Mouse (Mus musculus) right cerebral cortex, adult 2 months (tissue): ENCODE measurements at regions not wholly inside any gene's neighbourhood (a gene's known extent, or its start where the extent isn't known, plus 50 kb on each side); places are given as distances from the start of the nearest gene placed in this dataset.

Source experiments
- DNase-seq, 2 experiments: peaks; one replicate each; pipeline ENCODE4 v3.0.0; 2021 to 2022; ENCODE audit warnings: low spot score in 2 of 2

GRCm38 (mm10) chr10:70336741-70337140 lies 91.8 kb downstream of the Slc16a9 start:
- DNase-seq = no peak

- DNase-seq = no peak
Observed at GRCm38 (mm10) chr10:70359421-70359820, 80.9 kb upstream of the Fam13c start.

GRCm38 (mm10) chr10:70359834-70360233 lies 80.4 kb upstream of the Fam13c start:
- no peak for DNase-seq

GRCm38 (mm10) chr10:70363054-70363453 lies 77.2 kb upstream of the Fam13c start:
- peak in 1 of 2 experiments; percentile 30 for DNase-seq

- no peak for DNase-seq
Observed at GRCm38 (mm10) chr10:70364218-70364975, 75.9 kb upstream of the Fam13c start.

- DNase-seq = no peak
Observed at GRCm38 (mm10) chr10:70364976-70365345, 75.3 kb upstream of the Fam13c start.

GRCm38 (mm10) chr10:70365504-70365903 lies 74.8 kb upstream of the Fam13c start:
- no peak for DNase-seq

- DNase-seq = no peak
Observed at GRCm38 (mm10) chr10:70367866-70368265, 72.4 kb upstream of the Fam13c start.

GRCm38 (mm10) chr10:70368685-70369084 lies 71.6 kb upstream of the Fam13c start:
- peak; percentile 63 to 80 for DNase-seq

- DNase-seq = peak; percentile 27
Observed at GRCm38 (mm10) chr10:70372411-70373136, 67.7 kb upstream of the Fam13c start.

GRCm38 (mm10) chr10:70373207-70373606 lies 67.1 kb upstream of the Fam13c start:
- no peak for DNase-seq

GRCm38 (mm10) chr10:70373836-70374235 lies 66.4 kb upstream of the Fam13c start:
- DNase-seq = no peak

- no peak for DNase-seq
Observed at GRCm38 (mm10) chr10:70374726-70375125, 65.6 kb upstream of the Fam13c start.

GRCm38 (mm10) chr10:70380041-70380651 lies 60.1 kb upstream of the Fam13c start:
- peak; percentile 31 to 52 for DNase-seq

GRCm38 (mm10) chr10:70384689-70385088 lies 55.6 kb upstream of the Fam13c start:
- no peak for DNase-seq

GRCm38 (mm10) chr10:70387729-70388128 lies 52.6 kb upstream of the Fam13c start:
- no peak for DNase-seq
